Mouse (Mus musculus): ENCODE data around the gene Gm49387.

DNA sequence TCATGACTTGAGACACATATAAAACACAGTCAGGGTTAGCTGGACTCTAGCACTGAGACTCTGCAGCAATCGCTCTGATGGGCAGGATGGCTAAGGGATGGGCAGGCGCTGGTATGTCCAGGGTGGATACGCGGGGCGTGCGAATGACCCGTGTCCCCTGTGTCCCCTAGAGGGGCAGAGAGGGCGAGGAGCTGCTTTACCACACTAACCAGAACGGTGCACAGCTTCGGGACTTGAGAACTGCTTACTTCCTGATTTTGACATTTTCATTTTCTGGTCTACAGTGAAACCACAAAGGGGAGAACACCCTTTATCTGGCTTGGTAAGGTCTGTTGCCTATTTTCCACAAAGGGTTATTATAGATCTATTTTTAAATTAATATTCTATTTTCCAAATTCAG, 45.0 kb upstream of the Gm49387 start:
- TF ChIP-seq POLR2A (IDR thresholded peaks at IDR 0.05; ENCODE audit: low read depth, low read length) = peak; percentile 22; the same call in 1 of the 2 replicates
- no peak for TF ChIP-seq CTCF (IDR thresholded peaks at IDR 0.05; ENCODE audit: extremely low read depth, insufficient read depth, insufficient read length, insufficient replicate concordance)
